Mouse (Mus musculus) bone marrow, adult 2 months (tissue): Measurements from ENCODE around the gene Myt1. TPM values are rescaled to one million over a fixed set of nuclear protein-coding genes. Genes with fewer than 3 reads are reported as not detected.

Source experiments
- H3K27ac ChIP-seq: fragments of 200-500 bp; 2 replicates; pipeline ENCODE4 v1.5.1; 2012; ENCODE audit warnings: low read depth, mild to moderate bottlenecking, control low read depth, inconsistent platforms, low read length; ENCODE audit not compliant: control insufficient read depth, poor library complexity, insufficient read depth
- H3K4me1 ChIP-seq: fragments of 200-500 bp; 2 replicates; pipeline ENCODE4 v1.6.1; 2011; ENCODE audit warnings: low read length; ENCODE audit not compliant: control insufficient read depth, insufficient read depth
- H3K4me3 ChIP-seq: fragments of 200-500 bp; replicated peaks from 2 replicates; pipeline ENCODE3; 2011; ENCODE audit warnings: mild to moderate bottlenecking, low read depth, low read length, control low read depth; ENCODE audit not compliant: control insufficient read depth
- CTCF ChIP-seq: fragments of 200-500 bp; IDR thresholded peaks from 2 replicates; pipeline ENCODE4 v1.5.1; 2011; ENCODE audit warnings: low read length, control low read depth; ENCODE audit not compliant: control insufficient read depth, insufficient read depth
- POLR2A ChIP-seq: fragments of 200-500 bp; IDR thresholded peaks from 2 replicates; pipeline ENCODE4 v1.6.1; 2011; ENCODE audit warnings: low read depth, mild to moderate bottlenecking, control low read depth, low read length, borderline replicate concordance; ENCODE audit not compliant: control insufficient read depth
- WGBS: fragments of 180-500 bp; shearing (Covaris S2); methylation state at CpG from one replicate; pipeline ENCODE4 v1.1.7; 2018; 5-methylcytosine and 5-hydroxymethylcytosine counted together
- polyA plus RNA-seq: library from polyadenylated mRNA; stranded (reverse); fragments of >200 nt; gene quantifications from 2 replicates; pipeline ENCODE4 v1.2.4, GENCODE M21; 2011; ENCODE audit warnings: low replicate concordance; ENCODE audit not compliant: missing spikeins, insufficient read depth, insufficient read length

The Myt1 gene
- polyA plus RNA-seq, 1 experiment, result not detected

- TF ChIP-seq CTCF, result no peak
- TF ChIP-seq POLR2A, result no peak
- Histone ChIP-seq H3K4me3 (no peak overlapping the region), H3K4me1 (no peaks in the 10 kb centered on the region), H3K27ac (no peak overlapping the region)
- WGBS, result 40% methylated on average over 3 of the region's 3 CpGs
Observed at GRCm38 (mm10) chr2:181730051-181730450, 33.1 kb upstream of the Myt1 start.

GRCm38 (mm10) chr2:181752626-181753025 is 10.5 kb upstream of the Myt1 start:
- no peak overlapping the region for H3K27ac ChIP-seq
- no peak for TF ChIP-seq POLR2A
- TF ChIP-seq CTCF, result no peak
- no peaks in the 10 kb centered on the region for H3K4me1 ChIP-seq
- no peak overlapping the region for H3K4me3 ChIP-seq
- 59% methylated on average over 1 of the region's 1 CpGs for WGBS

GRCm38 (mm10) chr2:181758147-181758725 is 4.9 kb upstream of the Myt1 start:
- H3K27ac ChIP-seq, result no peak overlapping the region
- no peak for TF ChIP-seq CTCF
- no peaks in the 10 kb centered on the region for H3K4me1 ChIP-seq
- WGBS, result 56% methylated on average over 2 of the region's 2 CpGs
- H3K4me3 ChIP-seq, result no peak overlapping the region

- TF ChIP-seq POLR2A (no peak), CTCF (no peak)
- H3K4me3 ChIP-seq, result no peak overlapping the region
- WGBS, result 27% methylated on average over 4 of the region's 4 CpGs
Observed at GRCm38 (mm10) chr2:181759041-181759440, 4.1 kb upstream of the Myt1 start.

GRCm38 (mm10) chr2:181763886-181764527 is 875 bp downstream of the Myt1 start:
- Histone ChIP-seq H3K27ac (no peak overlapping the region), H3K4me1 (no peaks in the 10 kb centered on the region), H3K4me3 (no peak overlapping the region)
- WGBS, result 43% methylated on average over 14 of the region's 14 CpGs
- TF ChIP-seq CTCF (no peak), POLR2A (no peak)

More at GRCm38 (mm10) chr2:181759041-181759440, 4.1 kb upstream of the Myt1 start:
- Histone ChIP-seq H3K4me1 (no peaks in the 10 kb centered on the region), H3K27ac (no peak overlapping the region)

- Histone ChIP-seq H3K4me1 (no peaks in the 10 kb centered on the region), H3K4me3 (no peak overlapping the region), H3K27ac (no peak overlapping the region)
- TF ChIP-seq CTCF, result no peak
- TF ChIP-seq POLR2A, result no peak
- WGBS, result 7% methylated on average over 10 of the region's 10 CpGs
Observed at GRCm38 (mm10) chr2:181764600-181764999, 1.5 kb downstream of the Myt1 start.

- WGBS, result 71% methylated on average over 4 of the region's 4 CpGs
- no peak for TF ChIP-seq CTCF
- Histone ChIP-seq H3K27ac (no peak overlapping the region), H3K4me1 (no peaks in the 10 kb centered on the region), H3K4me3 (no peak overlapping the region)
Observed at GRCm38 (mm10) chr2:181765251-181765650, 2.1 kb downstream of the Myt1 start.

GRCm38 (mm10) chr2:181766672-181767557 is 3.8 kb downstream of the Myt1 start:
- TF ChIP-seq CTCF (no peak), POLR2A (no peak)
- H3K4me1 ChIP-seq, result no peaks in the 10 kb centered on the region
- H3K4me3 ChIP-seq, result no peak overlapping the region
- H3K27ac ChIP-seq, result no peak overlapping the region
- 60% methylated on average over 14 of the region's 14 CpGs for WGBS
